Comparison of ENCODE assay signal across 8 mouse cellular contexts in genomic region chr17:84956931-84957486, GRCm38 (mm10). TPM values are rescaled to one million over a fixed set of nuclear protein-coding genes. Genes with fewer than 3 reads are reported as not detected.
DNase-seq lines count a peak whose midpoint lies in the region; ATAC-seq and TF ChIP-seq lines count a peak whose summit lies in the region.

No protein-coding gene starts in this region.

- peak; percentile 87 to 95 for DNase-seq in kidney, postnatal 36 days
- peak; percentile 89 for DNase-seq in liver, postnatal 0 days
- DNase-seq in telencephalon, adult 2 months (ENCODE audit: low read depth, low spot score), result peak; percentile 97

- no peak; the same call in 1 of the 2 replicates for TF ChIP-seq EP300 in liver, postnatal 0 days (IDR thresholded peaks at IDR 0.05; ENCODE audit: low read depth)

- peak; percentile 77 for ATAC-seq in erythroid progenitor cell, adult 5-6 weeks (replicated peaks; ENCODE audit: low FRiP score, poor library complexity, severe bottlenecking)
- peak; percentile 85 for ATAC-seq in heart, embryonic 14.5 days (ENCODE audit: insufficient number of reproducible peaks, insufficient read depth, low FRiP score, low read depth)
- ATAC-seq in liver, postnatal 0 days, result peak; percentile 78
- ATAC-seq in neural tube, embryonic 13.5 days (ENCODE audit: low read depth), result peak; percentile 93

- H3K27me3 ChIP-seq in E14TG2a.4 (ENCODE audit: insufficient read depth, low read length), result no peaks in the 10 kb centered on the region
- no peaks in the 10 kb centered on the region for H3K27me3 ChIP-seq in heart, embryonic 14.5 days (ENCODE audit: control insufficient read depth, insufficient read depth, low read length)
- H3K27me3 ChIP-seq in liver, postnatal 0 days (ENCODE audit: insufficient read depth, low read length), result no peaks in the 10 kb centered on the region
- no peaks in the 10 kb centered on the region for H3K27me3 ChIP-seq in neural tube, embryonic 13.5 days

- peak overlapping the region; percentile 78 for H3K9ac ChIP-seq in heart, embryonic 14.5 days (ENCODE audit: low read length)
- peak overlapping the region; percentile 63 for H3K9ac ChIP-seq in liver, postnatal 0 days (replicated peaks)
- H3K9ac ChIP-seq in neural tube, embryonic 13.5 days, result peak overlapping the region; percentile 65

- H3K4me1 ChIP-seq in E14TG2a.4 (replicated peaks; ENCODE audit: low read depth, low read length), result peaks cover 34% of the 10 kb centered on the region
- H3K4me1 ChIP-seq in brown adipose tissue, adult 24 weeks (ENCODE audit: control insufficient read depth, insufficient read depth, insufficient read length, low read length), result peaks cover 9% of the 10 kb centered on the region
- H3K4me1 ChIP-seq in heart, embryonic 14.5 days (ENCODE audit: control insufficient read depth in 2 of 2, insufficient read depth in 2 of 2, low read length in 2 of 2), result peaks cover 4 to 26% of the 10 kb centered on the region in 2 experiments
- peaks cover 19% of the 10 kb centered on the region for H3K4me1 ChIP-seq in liver, postnatal 0 days (ENCODE audit: insufficient read depth)
- H3K4me1 ChIP-seq in neural tube, embryonic 13.5 days (replicated peaks), result peaks cover 35% of the 10 kb centered on the region

- peaks cover 17% of the 10 kb centered on the region for H3K9me3 ChIP-seq in E14TG2a.4 (ENCODE audit: low read length)
- H3K9me3 ChIP-seq in heart, embryonic 14.5 days (ENCODE audit: control insufficient read depth, low read length), result no peaks in the 10 kb centered on the region
- no peaks in the 10 kb centered on the region for H3K9me3 ChIP-seq in liver, postnatal 0 days (ENCODE audit: low read length)
- H3K9me3 ChIP-seq in neural tube, embryonic 13.5 days, result no peaks in the 10 kb centered on the region

- peak overlapping the region; percentile 91 for H3K4me2 ChIP-seq in heart, embryonic 14.5 days (ENCODE audit: low read length)
- peak overlapping the region; percentile 77 for H3K4me2 ChIP-seq in liver, postnatal 0 days (ENCODE audit: low read depth, low read length)
- peak overlapping the region; percentile 66 for H3K4me2 ChIP-seq in neural tube, embryonic 13.5 days

- peaks cover 25% of the 10 kb centered on the region for H3K36me3 ChIP-seq in E14TG2a.4 (ENCODE audit: insufficient read depth, low read length)
- H3K36me3 ChIP-seq in heart, embryonic 14.5 days (ENCODE audit: control insufficient read depth, insufficient read depth, low read length), result no peaks in the 10 kb centered on the region
- 0 out of 2 replicates have a peak, but pooled peaks cover 3% of the 10 kb centered on the region for H3K36me3 ChIP-seq in liver, postnatal 0 days (replicated peaks; ENCODE audit: insufficient read depth, low read length)
- H3K36me3 ChIP-seq in neural tube, embryonic 13.5 days, result no peaks in the 10 kb centered on the region

- peak overlapping the region; percentile 83 for H3K27ac ChIP-seq in brown adipose tissue, adult 24 weeks (replicated peaks; ENCODE audit: low read depth, low read length)
- peak overlapping the region; percentile 97 to 98 for H3K27ac ChIP-seq in heart, embryonic 14.5 days (replicated peaks in 1 of 2; ENCODE audit: control insufficient read depth in 1 of 2, insufficient read depth in 1 of 2, low read depth in 2 of 2, low read length in 2 of 2)
- peak overlapping the region; percentile 97 for H3K27ac ChIP-seq in liver, postnatal 0 days (ENCODE audit: low read depth)
- H3K27ac ChIP-seq in neural tube, embryonic 13.5 days (replicated peaks), result peak overlapping the region; percentile 94

- peak overlapping the region; percentile 81 for H3K4me3 ChIP-seq in E14TG2a.4 (replicated peaks; ENCODE audit: low read length)
- peak overlapping the region; percentile 62 for H3K4me3 ChIP-seq in brown adipose tissue, adult 24 weeks (ENCODE audit: insufficient read depth, low read depth, low read length)
- H3K4me3 ChIP-seq in heart, embryonic 14.5 days (ENCODE audit: control insufficient read depth in 1 of 2, insufficient read depth in 1 of 2, low read depth in 1 of 2, low read length in 2 of 2), result peak overlapping the region; percentile 54 to 62
- peak overlapping the region; percentile 97 for H3K4me3 ChIP-seq in liver, postnatal 0 days (ENCODE audit: low read depth, low read length)
- H3K4me3 ChIP-seq in neural tube, embryonic 13.5 days, result peak overlapping the region; percentile 98

- WGBS in heart, embryonic 14.5 days, result under 1% methylated on average over 24 of the region's 24 CpGs
- WGBS in liver, postnatal 0 days (ENCODE audit: insufficient replicate concordance), result under 1% methylated on average over 24 of the region's 24 CpGs
- WGBS in neural tube, embryonic 13.5 days, result under 1% methylated on average over 24 of the region's 24 CpGs

- no peak for TF ChIP-seq CTCF in E14TG2a.4 (conservative IDR thresholded peaks at IDR 0.05; ENCODE audit: low read length)
- TF ChIP-seq CTCF in liver, postnatal 0 days (IDR thresholded peaks at IDR 0.05; ENCODE audit: low read depth), result peak; percentile 12; the same call in 1 of the 2 replicates

RNA-seq across cellular contexts. Expression of gene Ppm1b, which starts 0.5 kb away (rescaled TPM):
- 82.8 and 117 TPM in 2 replicates for polyA plus RNA-seq in brown adipose tissue, adult 24 weeks (2012; ENCODE audit: insufficient read depth, insufficient read length, missing spikeins)
- total RNA-seq in erythroid progenitor cell, adult 5-6 weeks (2015; ENCODE audit: low replicate concordance), result 102 and 124 TPM in 2 replicates
- 107 and 145 TPM in 2 replicates for total RNA-seq in erythroid progenitor cell, adult 5-6 weeks (2017; ENCODE audit: low replicate concordance)
- 68.9 and 73.0 TPM in 2 replicates for polyA plus RNA-seq in heart, embryonic 14.5 days (2014; fragmentation: Nextera tagmentation; extraction: Ambion mirVana)
- 41.6 and 46.3 TPM in 2 replicates for polyA plus RNA-seq in liver, postnatal 0 days (2015; fragmentation: Nextera tagmentation; extraction: Ambion mirVana)
- 98.5 and 116 TPM in 2 replicates for polyA plus RNA-seq in neural tube, embryonic 13.5 days (2015; fragmentation: Nextera tagmentation; extraction: Ambion mirVana)

Comparison
In these comparisons a context has a peak if more than half of its experiments do, and no peak if none do; other contexts are left out.
1. Peak in every context shown above with its lines: DNase-seq, ATAC-seq, H3K4me3 ChIP-seq and H3K27ac ChIP-seq.